Mouse (Mus musculus): ENCODE measurements around the gene Tdrd12. TPM values are rescaled to one million over a fixed set of nuclear protein-coding genes. Genes with fewer than 3 reads are reported as not detected.

Gene Tdrd12
- polyA plus RNA-seq, 1 experiment = not detected

- Histone ChIP-seq H3K27ac (ENCODE audit: insufficient read depth, low read depth, low read length) (no peak within 1 kb of the TSS), H3K4me1 (ENCODE audit: control insufficient read depth, insufficient read depth, low read length) (no peaks in the 10 kb centered on the region), H3K4me3 (ENCODE audit: insufficient read depth, low read length) (no peak within 1 kb of the TSS)
- no peak for TF ChIP-seq CTCF (IDR thresholded peaks at IDR 0.05; ENCODE audit: low read depth, low read length)
- no peak for TF ChIP-seq POLR2A (IDR thresholded peaks at IDR 0.05; ENCODE audit: borderline replicate concordance, low read depth, low read length)
These were observed 89.3 kb downstream of the Tdrd12 start, which contains the start of gene Slc7a9 for GRCm38 (mm10) chr7:35447996-35448846. TSS of gene Slc7a9 (plus strand) at chr7:35448796.

GRCm38 (mm10) chr7:35447501-35447900, 90.0 kb downstream of the Tdrd12 start:
- TF ChIP-seq CTCF (IDR thresholded peaks at IDR 0.05; ENCODE audit: low read depth, low read length) (no peak), POLR2A (IDR thresholded peaks at IDR 0.05; ENCODE audit: borderline replicate concordance, low read depth, low read length) (no peak)
- H3K4me1 ChIP-seq (ENCODE audit: control insufficient read depth, insufficient read depth, low read length) = no peaks in the 10 kb centered on the region
- no peak overlapping the region for H3K4me3 ChIP-seq (ENCODE audit: insufficient read depth, low read length)
- H3K27ac ChIP-seq (ENCODE audit: insufficient read depth, low read depth, low read length) = no peak overlapping the region

GRCm38 (mm10) chr7:35435266-35435665, 102.3 kb downstream of the Tdrd12 start:
- H3K27ac ChIP-seq (ENCODE audit: insufficient read depth, low read depth, low read length) = no peak overlapping the region
- no peak overlapping the region for H3K4me3 ChIP-seq (ENCODE audit: insufficient read depth, low read length)
- no peak for TF ChIP-seq CTCF (IDR thresholded peaks at IDR 0.05; ENCODE audit: low read depth, low read length)
- no peak for TF ChIP-seq POLR2A (IDR thresholded peaks at IDR 0.05; ENCODE audit: borderline replicate concordance, low read depth, low read length)
- no peaks in the 10 kb centered on the region for H3K4me1 ChIP-seq (ENCODE audit: control insufficient read depth, insufficient read depth, low read length)

GRCm38 (mm10) chr7:35428146-35428545, 109.4 kb downstream of the Tdrd12 start:
- no peak overlapping the region for H3K4me3 ChIP-seq (ENCODE audit: insufficient read depth, low read length)
- no peak for TF ChIP-seq CTCF (IDR thresholded peaks at IDR 0.05; ENCODE audit: low read depth, low read length)
- TF ChIP-seq POLR2A (IDR thresholded peaks at IDR 0.05; ENCODE audit: borderline replicate concordance, low read depth, low read length) = no peak
- peaks cover under 1% of the 10 kb centered on the region; the same call in 1 of the 2 replicates for H3K4me1 ChIP-seq (ENCODE audit: control insufficient read depth, insufficient read depth, low read length)
- no peak overlapping the region for H3K27ac ChIP-seq (ENCODE audit: insufficient read depth, low read depth, low read length)

- Histone ChIP-seq H3K27ac (ENCODE audit: insufficient read depth, low read depth, low read length) (no peak overlapping the region), H3K4me3 (ENCODE audit: insufficient read depth, low read length) (no peak overlapping the region), H3K4me1 (ENCODE audit: control insufficient read depth, insufficient read depth, low read length) (peaks cover 4% of the 10 kb centered on the region; the same call in 1 of the 2 replicates)
- TF ChIP-seq POLR2A (IDR thresholded peaks at IDR 0.05; ENCODE audit: borderline replicate concordance, low read depth, low read length) (no peak), CTCF (IDR thresholded peaks at IDR 0.05; ENCODE audit: low read depth, low read length) (no peak)
These were observed 114.5 kb downstream of the Tdrd12 start for GRCm38 (mm10) chr7:35423071-35423470.

Other genes starting within 250 kb of the Tdrd12 start
- 9.5 and 13.2 TPM in 2 replicates for gene Gpatch1, start 219.3 kb downstream of the Tdrd12 start, polyA plus RNA-seq (2012; ENCODE audit: insufficient read depth, insufficient read length, missing spikeins)
- gene Rhpn2, start 203.6 kb downstream of the Tdrd12 start, polyA plus RNA-seq (2012; ENCODE audit: insufficient read depth, insufficient read length, missing spikeins) = 0.20 TPM in 1 of 2 replicates, not detected in the other
- gene Faap24, start 140.9 kb downstream of the Tdrd12 start, polyA plus RNA-seq (2012; ENCODE audit: insufficient read depth, insufficient read length, missing spikeins) = 8.1 and 8.5 TPM in 2 replicates
- 16.6 and 16.9 TPM in 2 replicates for gene Cep89, start 140.7 kb downstream of the Tdrd12 start, polyA plus RNA-seq (2012; ENCODE audit: insufficient read depth, insufficient read length, missing spikeins)
- gene Slc7a9, start 88.9 kb downstream of the Tdrd12 start, polyA plus RNA-seq (2012; ENCODE audit: insufficient read depth, insufficient read length, missing spikeins) = not detected in 2 replicates
- gene Nudt19, start 18.6 kb upstream of the Tdrd12 start, polyA plus RNA-seq (2012; ENCODE audit: insufficient read depth, insufficient read length, missing spikeins) = 19.2 and 19.7 TPM in 2 replicates
- not detected in 2 replicates for gene Rgs9bp, start 47.8 kb upstream of the Tdrd12 start, polyA plus RNA-seq (2012; ENCODE audit: insufficient read depth, insufficient read length, missing spikeins)
- gene Ankrd27, start 48.5 kb upstream of the Tdrd12 start, polyA plus RNA-seq (2012; ENCODE audit: insufficient read depth, insufficient read length, missing spikeins) = 22.7 and 29.4 TPM in 2 replicates
- 56.2 and 68.9 TPM in 2 replicates for gene Pdcd5, start 109.8 kb upstream of the Tdrd12 start, polyA plus RNA-seq (2012; ENCODE audit: insufficient read depth, insufficient read length, missing spikeins)
- 1.5 TPM in 2 replicates for gene Dpy19l3, start 216.7 kb upstream of the Tdrd12 start, polyA plus RNA-seq (2012; ENCODE audit: insufficient read depth, insufficient read length, missing spikeins)

Measured in bone marrow macrophage, adult 2 months (primary cell).